Mouse (Mus musculus) kidney, embryonic 14.5 days (tissue): ENCODE measurements around the gene Dip2c. TPM values are rescaled to one million over a fixed set of nuclear protein-coding genes. Genes with fewer than 3 reads are reported as not detected.
A peak's percentile ranks its signal among the peaks of the same experiment; 100 is the strongest.

Experiments used
- ATAC-seq: fragments of 200-750 bp; cut with Nextera tagmentation; 2 replicates; pipeline ENCODE4 v1.8.0; 2017; ENCODE audit warnings: moderate number of reproducible peaks, mild to moderate bottlenecking, moderate TSS enrichment, moderate library complexity; ENCODE audit not compliant: low FRiP score, low TSS enrichment
- H3K27ac ChIP-seq: fragments of 300-500 bp; sonication (generic); 2 replicates; pipeline ENCODE4 v1.5.1; 2014; ENCODE audit warnings: low read depth, mild to moderate bottlenecking, low read length, moderate library complexity, mixed read lengths
- H3K27me3 ChIP-seq: fragments of 300-500 bp; sonication (generic); 2 replicates; pipeline ENCODE4 v1.6.1; 2014; ENCODE audit warnings: mild to moderate bottlenecking, low read length; ENCODE audit not compliant: control insufficient read depth, insufficient read depth
- H3K36me3 ChIP-seq: fragments of 300-500 bp; sonication (generic); 2 replicates; pipeline ENCODE4 v1.6.1; 2014; ENCODE audit warnings: low read length, mixed read lengths; ENCODE audit not compliant: control insufficient read depth, insufficient read depth
- H3K4me1 ChIP-seq: fragments of 300-500 bp; sonication (generic); 2 replicates; pipeline ENCODE4 v1.6.1; 2014; ENCODE audit warnings: low read length, mixed read lengths; ENCODE audit not compliant: control insufficient read depth, insufficient read depth
- H3K4me2 ChIP-seq: fragments of 300-500 bp; sonication (generic); replicated peaks from 2 replicates; pipeline ENCODE4 v1.6.1; 2014; ENCODE audit warnings: low read depth, mild to moderate bottlenecking, low read length
- H3K4me3 ChIP-seq: fragments of 300-500 bp; sonication (generic); 2 replicates; pipeline ENCODE4 v1.5.1; 2014; ENCODE audit warnings: mild to moderate bottlenecking, low read length
- H3K9ac ChIP-seq: fragments of 300-500 bp; sonication (generic); 2 replicates; pipeline ENCODE4 v1.6.1; 2014; ENCODE audit warnings: low read depth, mild to moderate bottlenecking, low read length, moderate library complexity
- H3K9me3 ChIP-seq: fragments of 300-500 bp; sonication (generic); 2 replicates; pipeline ENCODE4 v1.6.1; 2016; ENCODE audit warnings: low read length; ENCODE audit not compliant: control insufficient read depth
- WGBS: fragments of 180-500 bp; shearing (Covaris S2); extraction: QIAGEN DNeasy Blood & Tissue Kit; methylation state at CpG from one replicate; pipeline ENCODE4 v1.1.7; 2014; 5-methylcytosine and 5-hydroxymethylcytosine counted together
- polyA plus RNA-seq: library from polyadenylated mRNA; unstranded; fragments of >200 nt; fragmentation: Nextera tagmentation; extraction: Ambion mirVana; gene quantifications from 2 replicates; pipeline ENCODE4 v1.2.1, GENCODE M21; 2014

Dip2c gene
- polyA plus RNA-seq, 1 experiment from 2014 or later, result 7.3 TPM

- Histone ChIP-seq H3K4me3 (no peak overlapping the region), H3K9me3 (peaks cover 5% of the 10 kb centered on the region; the same call in 1 of the 2 replicates), H3K4me2 (no peak overlapping the region), H3K36me3 (no peaks in the 10 kb centered on the region), H3K4me1 (no peaks in the 10 kb centered on the region), H3K27me3 (no peaks in the 10 kb centered on the region), H3K27ac (no peak overlapping the region), H3K9ac (no peak overlapping the region)
- 57% methylated on average over 5 of the region's 5 CpGs for WGBS
- ATAC-seq, result no peak
These were observed 114.0 kb downstream of the Dip2c start for GRCm38 (mm10) chr13:9390204-9390804.

GRCm38 (mm10) chr13:9393470-9393869, 117.1 kb downstream of the Dip2c start:
- WGBS, result 89% methylated on average over 3 of the region's 3 CpGs
- no peak overlapping the region for H3K27ac ChIP-seq
- no peaks in the 10 kb centered on the region for H3K4me1 ChIP-seq
- no peak for ATAC-seq
- H3K4me2 ChIP-seq, result no peak overlapping the region
- H3K4me3 ChIP-seq, result no peak overlapping the region
- H3K9ac ChIP-seq, result no peak overlapping the region
- H3K36me3 ChIP-seq, result no peaks in the 10 kb centered on the region
- no peaks in the 10 kb centered on the region for H3K27me3 ChIP-seq
- no peaks in the 10 kb centered on the region for H3K9me3 ChIP-seq

GRCm38 (mm10) chr13:9395286-9395685, 119.0 kb downstream of the Dip2c start:
- Histone ChIP-seq H3K36me3 (no peaks in the 10 kb centered on the region), H3K9me3 (no peaks in the 10 kb centered on the region), H3K27ac (no peak overlapping the region), H3K4me1 (no peaks in the 10 kb centered on the region), H3K4me3 (no peak overlapping the region), H3K27me3 (no peaks in the 10 kb centered on the region), H3K4me2 (no peak overlapping the region), H3K9ac (no peak overlapping the region)
- no peak for ATAC-seq
- WGBS, result 91% methylated on average over 1 of the region's 1 CpGs

- no peaks in the 10 kb centered on the region for H3K27me3 ChIP-seq
- H3K4me2 ChIP-seq, result no peak overlapping the region
- H3K4me1 ChIP-seq, result no peaks in the 10 kb centered on the region
- ATAC-seq, result 0 out of 2 replicates have a peak, but pooled peaks have one; percentile 16
- no peaks in the 10 kb centered on the region for H3K36me3 ChIP-seq
- no peak overlapping the region for H3K9ac ChIP-seq
- no peak overlapping the region for H3K4me3 ChIP-seq
- 72% methylated on average over 1 of the region's 1 CpGs for WGBS
- no peak overlapping the region for H3K27ac ChIP-seq
- H3K9me3 ChIP-seq, result no peaks in the 10 kb centered on the region; the same call in 1 of the 2 replicates
These were observed 122.5 kb downstream of the Dip2c start for GRCm38 (mm10) chr13:9398846-9399245.

- no peak overlapping the region for H3K9ac ChIP-seq
- ATAC-seq, result no peak
- no peak overlapping the region for H3K4me3 ChIP-seq
- no peak overlapping the region for H3K4me2 ChIP-seq
- no peaks in the 10 kb centered on the region for H3K4me1 ChIP-seq
- H3K27ac ChIP-seq, result no peak overlapping the region
- 81% methylated on average over 1 of the region's 1 CpGs for WGBS
- no peaks in the 10 kb centered on the region; the same call in 1 of the 2 replicates for H3K9me3 ChIP-seq
- H3K36me3 ChIP-seq, result no peaks in the 10 kb centered on the region
- H3K27me3 ChIP-seq, result no peaks in the 10 kb centered on the region
These were observed 129.1 kb downstream of the Dip2c start for GRCm38 (mm10) chr13:9405399-9405798.

GRCm38 (mm10) chr13:9408983-9409382, 132.7 kb downstream of the Dip2c start:
- Histone ChIP-seq H3K4me2 (no peak overlapping the region), H3K27ac (no peak overlapping the region), H3K4me1 (no peaks in the 10 kb centered on the region), H3K9ac (no peak overlapping the region), H3K4me3 (no peak overlapping the region), H3K9me3 (no peaks in the 10 kb centered on the region), H3K27me3 (no peaks in the 10 kb centered on the region), H3K36me3 (no peaks in the 10 kb centered on the region)
- 98% methylated on average over 4 of the region's 4 CpGs for WGBS
- ATAC-seq, result no peak

- ATAC-seq, result no peak
- no peak overlapping the region for H3K9ac ChIP-seq
- H3K4me3 ChIP-seq, result no peak overlapping the region
- H3K9me3 ChIP-seq, result no peaks in the 10 kb centered on the region
- H3K4me2 ChIP-seq, result no peak overlapping the region
- H3K4me1 ChIP-seq, result no peaks in the 10 kb centered on the region
- 94% methylated on average over 3 of the region's 3 CpGs for WGBS
- H3K27me3 ChIP-seq, result no peaks in the 10 kb centered on the region
- no peaks in the 10 kb centered on the region for H3K36me3 ChIP-seq
- no peak overlapping the region for H3K27ac ChIP-seq
These were observed 142.1 kb downstream of the Dip2c start for GRCm38 (mm10) chr13:9418441-9418840.

GRCm38 (mm10) chr13:9419213-9419612, 142.9 kb downstream of the Dip2c start:
- H3K27ac ChIP-seq, result no peak overlapping the region
- no peak for ATAC-seq
- H3K4me3 ChIP-seq, result no peak overlapping the region
- H3K9ac ChIP-seq, result no peak overlapping the region
- no peak overlapping the region for H3K4me2 ChIP-seq
- no peaks in the 10 kb centered on the region for H3K9me3 ChIP-seq
- no peaks in the 10 kb centered on the region for H3K27me3 ChIP-seq
- H3K4me1 ChIP-seq, result no peaks in the 10 kb centered on the region
- H3K36me3 ChIP-seq, result no peaks in the 10 kb centered on the region

- 95% methylated on average over 4 of the region's 4 CpGs for WGBS
- no peak for ATAC-seq
- H3K4me2 ChIP-seq, result no peak overlapping the region
- no peak overlapping the region for H3K4me3 ChIP-seq
- H3K27me3 ChIP-seq, result no peaks in the 10 kb centered on the region
- H3K4me1 ChIP-seq, result no peaks in the 10 kb centered on the region
- H3K27ac ChIP-seq, result no peak overlapping the region
- no peaks in the 10 kb centered on the region for H3K36me3 ChIP-seq
- H3K9ac ChIP-seq, result no peak overlapping the region
- no peaks in the 10 kb centered on the region for H3K9me3 ChIP-seq
These were observed 145.6 kb downstream of the Dip2c start for GRCm38 (mm10) chr13:9421949-9422348.
